Mouse (Mus musculus): ENCODE measurements around the gene Jak1. TPM values are rescaled to one million over a fixed set of nuclear protein-coding genes. Genes with fewer than 3 reads are reported as not detected.

Gene Jak1
- total and polyA plus RNA-seq, 3 experiments = 37.3 to 41.9 TPM; not detected in 1

DNA sequence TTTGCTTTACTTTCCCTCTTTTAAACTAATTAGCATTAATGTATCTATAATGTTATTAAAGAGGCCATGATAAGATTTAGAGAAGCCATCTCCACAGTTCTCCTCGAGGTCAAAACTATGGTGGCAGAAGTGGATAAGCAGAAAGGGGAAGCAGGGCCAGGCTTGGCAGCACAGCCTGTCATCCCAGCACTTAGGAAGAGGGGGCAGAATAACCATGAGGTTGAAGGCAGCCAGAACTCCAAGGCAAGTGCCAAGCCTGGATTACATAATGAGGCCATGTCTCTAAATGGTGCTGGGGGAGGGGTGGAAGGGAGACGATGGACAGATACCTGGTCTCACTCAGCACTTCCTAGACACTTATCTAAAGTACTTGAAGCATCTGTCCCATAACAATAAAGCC, 66.7 kb downstream of the Jak1 start:
- DNase-seq (ENCODE audit: low read depth, low spot score) = peak; percentile 83
- H3K9ac ChIP-seq (ENCODE audit: control insufficient read depth, low read depth, low read length, poor library complexity, severe bottlenecking) = no peak overlapping the region
- no peaks in the 10 kb centered on the region for H3K9me3 ChIP-seq (replicated peaks; ENCODE audit: insufficient read depth, low read length)
- no peaks in the 10 kb centered on the region for H3K27me3 ChIP-seq (ENCODE audit: control insufficient read depth in 1 of 2, insufficient read depth in 2 of 2, low read length in 2 of 2)
- H3K79me2 ChIP-seq (ENCODE audit: control insufficient read depth, insufficient read depth, low read length, poor library complexity) = peaks cover 7% of the 10 kb centered on the region; the same call in 1 of the 2 replicates
- peaks cover 0 to 27% of the 10 kb centered on the region in 2 experiments; a peak in 2 of 4 replicates for H3K36me3 ChIP-seq (ENCODE audit: control insufficient read depth in 1 of 2, insufficient read depth in 2 of 2, low read length in 2 of 2)
- H3K27ac ChIP-seq (ENCODE audit: control insufficient read depth, low read depth, low read length) = no peak overlapping the region; the same call in 1 of the 2 replicates
- TF ChIP-seq MXI1 (IDR thresholded peaks at IDR 0.05; ENCODE audit: low read depth, low read length) (0 out of 2 replicates have a peak, but pooled peaks have one; percentile 42), SMC3 (IDR thresholded peaks at IDR 0.05; ENCODE audit: low read depth, low read length) (no peak), CTCF (IDR thresholded peaks at IDR 0.05 in 2 of 3, conservative IDR thresholded peaks at IDR 0.05 in 1 of 3; ENCODE audit: control insufficient read depth in 1 of 3, insufficient read depth in 1 of 3, low read depth in 2 of 3, low read length in 3 of 3, poor library complexity in 1 of 3, severe bottlenecking in 1 of 3) (peak in 2 of 3 experiments; percentile 14 to 29; a peak in 2 of 6 replicates), TCF12 (IDR thresholded peaks at IDR 0.05; ENCODE audit: low read depth, low read length) (peak; percentile 55; the same call in 1 of the 2 replicates), GATA1 (IDR thresholded peaks at IDR 0.05; ENCODE audit: low read depth, low read length) (peak; percentile 58), EP300 (IDR thresholded peaks at IDR 0.05; ENCODE audit: low read depth in 1 of 2, low read length in 2 of 2) (peak; percentile 44 to 50; a peak in 3 of 4 replicates), ZC3H11A (IDR thresholded peaks at IDR 0.05; ENCODE audit: low read depth, low read length) (no peak), E2F4 (IDR thresholded peaks at IDR 0.05; ENCODE audit: borderline replicate concordance, low read depth, low read length) (no peak), POLR2AphosphoS5 (IDR thresholded peaks at IDR 0.05; ENCODE audit: borderline replicate concordance, low read depth, low read length) (no peak), NELFE (IDR thresholded peaks at IDR 0.05; ENCODE audit: low read depth, low read length) (no peak), MYC (IDR thresholded peaks at IDR 0.05; ENCODE audit: low read depth, low read length) (peak; percentile 68; the same call in 1 of the 2 replicates), RCOR1 (IDR thresholded peaks at IDR 0.05; ENCODE audit: low read depth, low read length) (no peak), TAL1 (IDR thresholded peaks at IDR 0.05; ENCODE audit: low read length) (peak; percentile 33; the same call in 1 of the 2 replicates), MAZ (IDR thresholded peaks at IDR 0.05; ENCODE audit: low read depth, low read length) (no peak), JUND (IDR thresholded peaks at IDR 0.05; ENCODE audit: low read depth, low read length) (no peak), NRF1 (IDR thresholded peaks at IDR 0.05; ENCODE audit: insufficient read depth, low read depth, low read length, poor library complexity, severe bottlenecking) (no peak), GABPA (IDR thresholded peaks at IDR 0.05; ENCODE audit: low read depth, low read length) (no peak), ETS1 (IDR thresholded peaks at IDR 0.05; ENCODE audit: low read depth, low read length) (0 out of 2 replicates have a peak, but pooled peaks have one; percentile 18)
- peaks cover 12 to 18% of the 10 kb centered on the region in 2 experiments for H3K4me1 ChIP-seq (ENCODE audit: control insufficient read depth in 1 of 2, insufficient read depth in 2 of 2, low read length in 2 of 2)
- no peak overlapping the region for H3K4me3 ChIP-seq (ENCODE audit: control insufficient read depth in 1 of 2, insufficient read depth in 1 of 2, low read depth in 2 of 2, low read length in 2 of 2)

DNA sequence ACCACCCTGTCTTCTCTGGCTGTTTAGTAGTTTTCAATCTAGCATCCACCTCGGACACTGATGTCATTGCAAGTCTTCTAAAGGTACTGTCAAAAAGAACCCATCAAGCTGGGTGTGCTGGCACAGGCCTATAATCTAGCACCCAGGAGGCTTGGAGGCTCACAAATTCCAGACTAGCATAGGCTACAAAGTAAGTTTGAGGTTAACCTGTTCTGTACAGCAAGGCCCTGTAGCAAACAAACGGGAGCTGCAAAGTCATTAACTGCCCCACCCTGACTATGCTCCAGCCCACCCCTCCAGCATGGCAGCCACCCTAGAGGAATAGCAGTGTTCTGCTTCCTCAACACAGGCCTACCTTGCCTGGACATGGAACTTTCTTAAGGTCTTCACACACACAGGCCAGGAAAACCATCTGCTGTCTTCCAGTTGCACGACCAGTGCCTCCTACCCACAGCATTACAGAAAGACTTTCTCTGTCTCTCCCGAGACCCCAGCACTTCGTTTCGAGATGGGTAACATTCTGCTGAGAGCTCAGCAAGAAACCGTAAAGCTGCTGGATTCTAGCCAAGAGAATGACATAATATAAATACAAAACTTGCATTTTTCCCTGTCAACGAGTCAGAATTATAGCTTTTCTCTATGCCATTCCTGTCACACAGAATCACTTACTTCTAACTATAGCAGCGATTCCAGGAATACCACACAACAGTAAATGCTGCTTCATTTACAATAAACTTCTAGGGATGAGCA, 67.5 kb downstream of the Jak1 start:
- Histone ChIP-seq H3K9me3 (replicated peaks; ENCODE audit: insufficient read depth, low read length) (no peaks in the 10 kb centered on the region), H3K4me1 (ENCODE audit: control insufficient read depth in 1 of 2, insufficient read depth in 2 of 2, low read length in 2 of 2) (peaks cover 18 to 23% of the 10 kb centered on the region in 2 experiments)
- peak; percentile 16 for DNase-seq (ENCODE audit: low read depth, low spot score)

More for the DNA sequence above, 67.5 kb downstream of the Jak1 start:
- Histone ChIP-seq H3K79me2 (ENCODE audit: control insufficient read depth, insufficient read depth, low read length, poor library complexity) (peaks cover 7% of the 10 kb centered on the region; the same call in 1 of the 2 replicates), H3K27ac (ENCODE audit: control insufficient read depth, low read depth, low read length) (no peak overlapping the region; the same call in 1 of the 2 replicates), H3K9ac (ENCODE audit: control insufficient read depth, low read depth, low read length, poor library complexity, severe bottlenecking) (no peak overlapping the region), H3K27me3 (ENCODE audit: control insufficient read depth in 1 of 2, insufficient read depth in 2 of 2, low read length in 2 of 2) (no peaks in the 10 kb centered on the region), H3K36me3 (ENCODE audit: control insufficient read depth in 1 of 2, insufficient read depth in 2 of 2, low read length in 2 of 2) (peaks cover 4 to 34% of the 10 kb centered on the region in 2 experiments), H3K4me3 (ENCODE audit: control insufficient read depth in 1 of 2, insufficient read depth in 1 of 2, low read depth in 2 of 2, low read length in 2 of 2) (no peak overlapping the region)
- TF ChIP-seq MYC (IDR thresholded peaks at IDR 0.05; ENCODE audit: low read depth, low read length) = no peak
- no peak for TF ChIP-seq MYB (IDR thresholded peaks at IDR 0.05; ENCODE audit: low read depth, low read length)
- no peak for TF ChIP-seq USF1 (IDR thresholded peaks at IDR 0.05; ENCODE audit: low read depth, low read length)
- TF ChIP-seq E2F4 (IDR thresholded peaks at IDR 0.05; ENCODE audit: borderline replicate concordance, low read depth, low read length) = no peak
- TF ChIP-seq ZNF384 (IDR thresholded peaks at IDR 0.05; ENCODE audit: low read depth, low read length) = no peak
- no peak for TF ChIP-seq GATA1 (IDR thresholded peaks at IDR 0.05; ENCODE audit: low read depth, low read length)
- no peak for TF ChIP-seq SMC3 (IDR thresholded peaks at IDR 0.05; ENCODE audit: low read depth, low read length)
